Mouse (Mus musculus): Measurements from ENCODE around the gene Ttc12. TPM values are rescaled to one million over a fixed set of nuclear protein-coding genes. Genes with fewer than 3 reads are reported as not detected.

Gene Ttc12
- 2.3 and 2.7 TPM in 2 replicates for polyA plus RNA-seq (2012; rRNA removed)

DNA sequence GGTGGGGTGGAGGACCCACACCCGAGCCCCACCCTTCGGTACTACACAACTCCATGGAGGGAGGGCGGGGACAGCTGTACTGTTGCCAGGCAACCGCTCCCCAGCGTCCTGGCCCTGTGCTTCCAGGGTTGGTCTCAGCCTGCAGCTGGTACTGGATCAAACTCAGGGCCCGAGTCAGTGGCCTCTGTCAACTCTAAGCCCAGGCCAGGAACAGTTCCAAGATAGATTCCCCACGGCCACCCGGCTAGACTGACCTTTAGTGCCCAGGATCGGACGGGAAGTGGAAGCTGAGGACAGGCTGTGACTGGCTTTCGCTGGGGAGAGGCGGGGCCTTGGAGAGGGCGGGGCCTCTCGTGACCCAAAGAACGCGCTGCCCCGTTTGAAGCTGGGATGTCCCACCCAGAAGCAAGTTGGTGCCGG, at the start of gene Ttc12:
TSS of gene Ttc12 (minus strand) at position 334 of the 420 bp plus-strand sequence.
- DNase-seq (ENCODE audit: low read depth), result no peak

DNA sequence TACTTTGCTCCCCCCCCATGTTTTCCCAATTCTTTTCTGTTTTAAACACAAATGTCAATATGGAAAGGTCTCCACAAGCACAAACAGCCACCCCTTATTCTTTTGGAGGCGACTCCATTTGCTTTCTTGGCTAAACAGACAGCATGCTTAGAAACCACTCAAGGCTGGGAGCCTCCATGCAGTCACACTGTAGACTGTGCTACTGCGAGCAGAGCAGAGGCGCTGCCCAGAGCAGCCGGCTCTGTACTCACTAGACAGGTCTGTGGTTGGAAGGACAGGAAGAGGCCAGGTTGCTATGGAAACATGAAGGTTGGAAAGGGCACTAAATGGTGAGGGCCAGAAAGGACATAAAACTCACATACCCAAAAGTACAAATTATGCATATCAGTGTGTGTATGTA, 48.9 kb upstream of the Ttc12 start:
- no peak for DNase-seq (ENCODE audit: low read depth)

DNA sequence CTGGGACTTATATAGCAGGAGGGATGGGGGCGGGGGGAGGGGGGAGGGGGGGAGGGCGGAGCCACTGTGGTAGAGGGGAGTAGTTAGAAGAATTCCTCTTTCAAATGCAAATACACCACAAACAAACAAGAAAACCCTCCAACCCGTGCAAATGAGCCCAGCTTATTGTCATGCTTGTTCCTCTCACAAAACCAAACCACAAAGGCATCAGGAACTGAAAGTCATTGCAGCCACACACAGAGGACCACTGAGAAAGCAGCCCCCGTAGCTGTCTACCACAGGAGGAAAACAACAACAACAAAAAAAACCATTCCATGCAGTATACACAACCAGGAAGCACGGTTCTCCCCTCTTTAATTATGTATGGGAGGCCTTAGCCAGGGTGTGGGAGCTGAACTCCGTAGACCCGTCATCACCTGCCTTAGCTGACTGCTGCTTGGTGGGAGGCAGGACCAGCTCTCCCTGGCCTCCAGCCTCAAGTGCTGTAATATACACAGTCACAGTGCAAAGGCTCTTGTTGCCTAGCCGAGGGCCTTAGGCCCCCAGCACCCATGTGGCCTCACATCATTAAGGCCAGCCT, 48.0 kb upstream of the Ttc12 start:
- no peak for DNase-seq (ENCODE audit: low read depth)

DNA sequence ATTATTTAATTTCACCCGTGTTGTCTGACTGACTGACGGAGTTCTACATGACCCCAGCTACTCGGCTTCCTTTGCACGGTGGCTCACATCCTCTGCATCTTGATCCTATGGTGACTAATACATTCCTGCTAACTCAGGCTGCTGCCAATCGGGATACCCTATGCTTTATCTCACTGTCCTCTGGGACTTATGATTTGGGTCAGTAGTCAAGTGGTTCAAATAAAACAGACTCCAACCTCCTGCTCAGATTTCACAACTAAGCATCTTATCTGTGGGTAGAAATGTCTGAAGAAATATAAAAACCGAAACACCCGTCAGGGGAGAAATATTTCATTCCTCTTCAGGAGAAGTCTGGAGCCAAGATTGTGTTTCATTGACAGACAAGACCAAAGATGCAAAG, 47.4 kb upstream of the Ttc12 start:
- no peak for DNase-seq (ENCODE audit: low read depth)

DNA sequence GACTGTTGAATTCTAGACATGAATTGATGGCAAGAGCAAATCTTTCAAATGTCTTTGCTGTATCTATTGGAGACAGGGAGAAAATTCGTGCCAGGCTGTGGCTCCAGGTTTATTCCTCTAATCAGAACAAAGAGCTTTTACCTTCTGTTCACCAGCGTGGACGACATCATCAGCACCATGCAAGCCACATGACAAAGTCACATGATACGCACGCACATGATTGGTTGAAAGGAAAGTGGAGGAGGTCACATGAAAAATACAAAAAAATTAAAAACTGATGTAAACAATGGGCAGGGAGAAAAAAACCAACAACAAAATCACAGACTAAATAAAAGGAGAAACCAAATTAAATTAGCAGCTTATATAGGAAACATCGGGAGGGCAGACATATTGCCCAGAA, 45.8 kb upstream of the Ttc12 start:
- DNase-seq (ENCODE audit: low read depth), result no peak

DNA sequence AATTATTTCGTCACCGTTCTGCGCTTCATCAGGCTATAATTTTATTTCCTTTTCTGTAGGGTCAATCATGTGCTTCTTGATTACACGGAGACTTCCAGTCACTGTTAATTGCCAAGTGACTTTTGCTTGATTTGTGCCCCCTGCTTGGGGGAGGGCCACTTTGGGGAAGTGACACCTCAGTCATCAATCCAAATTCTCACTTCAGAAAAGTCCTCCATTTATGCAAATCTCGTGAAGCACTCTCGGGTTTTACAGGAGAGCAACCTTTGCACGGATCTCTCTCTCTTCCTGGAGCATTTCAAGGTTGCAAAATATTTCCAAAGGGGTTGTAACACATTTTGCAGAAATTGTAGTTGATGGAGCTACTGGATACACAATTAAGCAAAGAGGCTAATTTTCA, 45.2 kb upstream of the Ttc12 start:
- no peak for DNase-seq (ENCODE audit: low read depth)

DNA sequence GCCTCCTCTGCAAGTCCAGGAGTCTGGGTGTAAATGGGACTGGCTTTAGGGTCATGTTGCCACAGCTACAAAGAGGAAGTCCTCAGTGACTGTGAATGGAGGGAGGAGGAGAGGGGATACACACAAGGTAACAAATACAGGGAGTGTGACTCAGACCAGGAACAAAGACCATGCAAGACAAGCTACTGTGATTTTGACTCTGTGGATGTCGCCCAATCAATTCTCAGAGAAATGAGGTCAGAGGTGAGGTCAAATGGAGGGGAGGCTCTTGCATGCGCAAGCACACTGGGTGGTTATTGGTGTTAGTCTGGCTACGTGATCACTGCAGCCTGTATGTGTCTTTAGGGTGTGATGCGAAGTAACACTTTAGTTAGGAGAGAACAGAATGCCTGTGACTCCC, 44.7 kb upstream of the Ttc12 start:
- no peak for DNase-seq (ENCODE audit: low read depth)

DNA sequence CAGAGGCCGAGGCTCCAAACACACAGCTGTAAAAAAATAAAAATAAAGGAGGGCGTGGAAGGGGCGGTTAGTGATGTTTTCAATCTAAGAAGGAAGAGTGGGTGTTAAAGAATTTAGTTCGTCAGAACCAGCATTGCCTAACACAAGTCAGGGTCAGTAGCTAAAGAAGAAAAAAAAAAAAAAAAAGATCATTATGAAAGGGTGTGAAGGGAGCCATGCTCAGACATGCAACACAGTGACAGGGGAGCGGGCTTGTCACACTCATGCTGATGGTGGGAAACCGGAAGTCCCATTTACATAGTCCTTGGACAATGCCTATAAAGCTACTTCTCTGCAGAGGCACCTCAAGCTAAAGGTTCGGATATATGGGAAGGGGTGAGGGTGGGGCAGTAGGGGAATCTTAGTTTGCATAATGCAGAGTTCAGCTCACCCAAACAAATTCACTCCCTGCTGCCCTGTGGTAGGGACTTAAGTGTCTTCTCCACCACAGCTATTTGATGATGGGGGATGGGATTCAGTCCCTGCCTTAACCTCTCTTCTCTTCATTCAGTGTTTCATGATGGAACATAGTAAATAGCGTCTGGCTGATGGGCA, 43.4 kb upstream of the Ttc12 start:
- DNase-seq (ENCODE audit: low read depth), result no peak

DNA sequence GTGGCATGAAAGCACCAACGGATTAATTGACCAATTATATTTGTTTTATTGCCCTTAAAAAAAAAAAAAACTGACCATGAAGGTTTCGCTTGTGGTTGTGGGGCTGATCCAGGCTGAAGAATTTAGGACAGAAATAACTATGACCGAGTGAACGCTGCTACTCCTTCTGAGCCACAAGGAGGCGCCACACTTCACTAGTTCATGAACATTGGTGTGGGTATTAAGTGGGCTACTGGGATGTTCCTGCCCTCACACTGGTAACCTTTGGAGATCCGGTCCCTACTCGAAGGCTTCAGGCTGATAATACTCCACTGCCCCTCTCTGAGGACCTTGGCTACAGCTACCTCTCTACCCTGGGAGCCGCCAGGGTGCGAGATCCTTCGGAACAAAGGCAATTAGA, 42.9 kb upstream of the Ttc12 start:
- no peak for DNase-seq (ENCODE audit: low read depth)

DNA sequence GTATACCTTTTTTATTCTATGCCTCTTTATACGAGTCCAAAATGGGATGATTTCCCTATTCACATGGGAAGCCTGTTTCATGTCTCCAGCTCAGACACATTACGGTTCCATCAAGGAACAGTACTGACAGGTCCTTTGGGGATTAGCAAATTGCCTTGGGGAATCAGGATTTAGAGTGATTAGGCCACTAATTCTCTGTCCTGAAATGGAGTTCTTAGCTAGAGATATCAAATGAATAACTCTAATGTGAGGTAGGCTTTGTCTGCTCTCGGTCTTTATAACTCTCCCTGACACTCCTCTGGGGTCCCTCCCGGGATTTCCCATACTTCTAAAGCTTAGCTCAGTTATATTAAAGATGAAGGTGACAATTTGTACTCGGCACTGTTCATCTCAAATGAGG, 42.0 kb upstream of the Ttc12 start:
- DNase-seq (ENCODE audit: low read depth), result no peak

DNA sequence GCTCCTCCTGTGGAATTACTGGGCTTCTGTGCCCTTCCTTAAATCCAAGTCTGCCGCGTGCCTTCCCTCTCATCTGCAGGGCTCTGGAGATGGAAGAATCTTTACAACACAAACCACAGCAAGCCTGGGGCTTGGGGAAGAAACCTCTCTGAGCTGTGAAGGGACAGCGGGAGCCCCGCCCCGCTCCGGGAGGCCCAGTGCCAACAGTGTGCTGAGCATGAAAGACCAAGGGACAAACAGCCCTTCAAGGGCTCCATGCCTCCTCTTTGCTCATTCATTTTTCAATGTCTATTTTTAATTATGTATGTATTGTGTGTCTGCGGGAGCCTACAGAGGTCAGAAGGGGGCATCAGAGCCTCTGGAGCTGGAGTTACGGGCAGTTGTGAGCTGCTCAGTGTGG, 41.3 kb upstream of the Ttc12 start:
- DNase-seq (ENCODE audit: low read depth), result no peak

DNA sequence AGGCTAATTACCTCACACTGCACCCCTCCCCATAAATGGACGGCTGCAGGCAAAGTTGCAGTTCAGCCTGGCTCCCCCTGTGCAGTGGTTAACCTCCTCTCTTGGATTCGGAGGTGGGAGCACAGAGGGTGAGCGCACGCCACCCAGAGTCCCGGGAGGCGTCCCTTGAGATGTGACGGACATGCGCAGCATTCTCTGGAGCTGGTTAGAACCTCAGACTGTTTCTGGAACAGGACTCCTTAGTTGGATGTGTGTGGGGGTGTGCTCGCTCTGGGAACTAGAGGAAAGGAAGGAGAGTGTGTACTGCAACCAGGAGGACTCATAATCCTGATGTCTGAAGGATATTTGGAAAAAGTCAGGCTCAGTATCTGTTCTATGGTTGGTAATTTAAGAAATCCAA, 38.7 kb upstream of the Ttc12 start:
- DNase-seq (ENCODE audit: low read depth), result no peak

DNA sequence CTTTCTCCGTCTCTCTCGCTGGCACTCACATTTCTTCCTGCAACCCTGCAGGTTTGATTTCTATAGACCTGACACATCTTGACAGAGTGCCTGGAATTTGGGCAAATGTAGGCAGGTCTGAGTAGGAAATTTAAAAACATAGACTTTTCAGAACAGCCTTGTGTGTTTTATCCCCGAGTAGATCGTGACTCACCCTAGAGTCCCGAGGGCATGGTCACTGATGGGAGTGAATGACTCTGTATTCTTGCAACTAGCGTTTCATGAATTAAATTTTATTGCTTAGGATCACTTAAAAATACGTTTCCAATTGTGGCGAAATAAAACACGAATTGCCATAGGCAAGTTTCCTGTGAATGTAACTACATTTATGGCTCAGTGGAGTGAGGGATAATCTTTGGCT, 37.9 kb upstream of the Ttc12 start:
- peak; percentile 41 for DNase-seq (ENCODE audit: low read depth)

DNA sequence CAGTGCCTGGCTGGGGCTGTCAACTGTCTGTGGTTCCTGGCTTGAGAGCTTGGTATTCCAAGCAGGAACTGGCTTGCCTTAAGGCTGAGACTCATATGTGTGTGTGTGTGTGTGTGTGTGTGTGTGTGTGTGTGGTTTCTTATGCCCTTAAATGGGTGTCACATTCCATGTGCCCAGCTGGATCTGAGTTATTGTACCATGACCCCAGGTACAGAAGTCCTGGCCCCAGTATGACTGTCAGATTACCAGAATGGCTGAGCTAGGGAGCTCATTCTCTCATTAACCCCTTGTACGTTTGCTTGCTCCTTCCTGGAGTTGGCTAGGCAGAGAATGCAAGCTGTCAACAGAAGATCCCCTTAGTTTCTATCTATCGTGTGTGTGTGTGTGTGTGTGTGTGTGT, 28.3 kb upstream of the Ttc12 start:
- DNase-seq (ENCODE audit: low read depth), result no peak

DNA sequence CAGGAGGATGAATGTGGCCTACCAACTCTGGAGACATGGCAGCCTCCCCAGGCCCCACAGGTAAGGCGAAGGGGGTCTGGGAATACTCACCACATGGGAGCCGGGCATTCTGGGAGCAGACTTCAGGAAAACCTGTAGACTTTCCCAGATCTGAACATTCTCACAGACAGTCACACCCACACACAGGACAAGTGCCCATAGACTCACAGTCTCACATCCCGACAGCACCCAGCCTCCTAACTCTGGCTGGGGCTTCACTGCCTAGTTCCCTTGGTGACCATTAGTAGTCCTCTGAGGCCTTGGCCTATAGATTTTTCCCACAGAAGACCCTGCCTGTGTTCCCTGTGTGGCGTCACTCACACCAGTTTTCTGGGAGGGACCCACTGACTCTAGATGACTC, 24.6 kb upstream of the Ttc12 start:
- no peak for DNase-seq (ENCODE audit: low read depth)

DNA sequence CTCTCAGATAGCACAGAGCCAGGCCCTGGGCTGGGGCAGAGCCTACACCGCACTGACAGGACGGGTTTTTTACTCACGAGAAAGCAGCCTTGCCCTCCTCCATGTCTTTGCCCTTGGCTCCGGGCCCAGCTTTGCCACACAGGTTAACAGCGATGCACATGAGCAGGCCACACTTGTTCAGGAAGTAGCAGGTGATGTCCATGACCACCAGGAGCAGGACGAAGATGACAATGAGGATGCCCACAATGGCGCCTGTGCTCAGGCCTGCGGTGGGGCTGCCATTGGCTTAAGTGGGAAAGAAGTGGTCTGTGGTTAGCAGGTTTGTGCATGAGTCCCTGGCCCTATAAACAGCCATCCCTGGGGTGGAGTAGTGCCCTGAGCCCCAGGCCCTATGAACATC, 23.6 kb upstream of the Ttc12 start:
- no peak for DNase-seq (ENCODE audit: low read depth)

DNA sequence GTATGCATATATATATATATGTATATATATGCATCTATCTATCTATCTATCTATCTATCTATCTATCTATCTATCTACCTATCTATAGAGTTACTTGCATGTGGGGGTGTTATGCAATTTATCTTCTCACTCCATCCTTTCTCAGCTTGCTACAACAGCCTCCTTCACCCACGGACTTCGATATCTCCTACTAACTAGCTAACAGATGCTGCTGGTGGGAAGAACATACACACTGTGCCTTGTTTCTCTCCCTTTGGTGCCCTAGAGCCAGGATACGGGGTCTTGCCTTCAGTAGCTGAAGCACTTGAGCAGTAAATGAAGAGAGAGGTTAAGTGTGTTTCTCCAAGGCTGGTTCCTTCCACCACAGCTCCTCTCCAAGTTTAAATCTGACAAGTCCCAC, 23.1 kb upstream of the Ttc12 start:
- no peak for DNase-seq (ENCODE audit: low read depth)

DNA sequence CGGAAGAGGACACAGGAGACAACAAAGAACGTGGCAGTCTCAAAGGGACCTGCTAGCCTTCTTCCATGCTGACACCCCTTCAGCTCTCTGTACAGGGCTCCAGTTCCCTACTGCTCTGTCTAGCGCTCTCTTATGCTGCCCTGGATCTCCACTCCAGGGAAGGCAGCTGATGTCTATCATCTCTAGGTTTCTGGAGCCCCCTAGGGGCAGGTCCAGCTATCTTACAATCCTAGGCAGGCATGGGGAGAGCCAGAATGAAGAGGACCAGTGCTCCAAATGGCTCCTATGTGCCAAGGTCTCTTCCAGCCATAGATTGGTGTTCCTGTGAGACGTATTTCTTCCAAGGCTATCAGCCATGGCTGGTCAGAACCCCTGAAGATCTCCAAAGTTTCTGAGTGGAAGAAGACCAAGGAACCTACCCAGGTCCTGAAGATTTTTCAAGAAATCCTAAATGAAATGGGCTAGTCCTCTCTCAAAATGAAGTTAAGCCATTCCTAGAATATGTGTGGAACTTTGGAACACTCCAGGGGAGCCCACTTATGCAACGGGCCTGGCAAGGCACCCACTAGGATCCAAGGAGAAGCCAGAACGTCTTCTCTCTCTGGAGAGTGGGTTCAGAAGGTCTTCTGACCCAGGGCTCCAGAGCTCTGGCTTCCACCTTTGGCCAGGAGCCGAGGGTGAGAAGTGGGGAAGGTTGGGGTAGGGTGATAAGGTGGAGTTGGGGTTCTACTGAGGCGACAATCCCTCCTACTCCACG, 22.0 kb upstream of the Ttc12 start:
- DNase-seq (ENCODE audit: low read depth), result no peak

DNA sequence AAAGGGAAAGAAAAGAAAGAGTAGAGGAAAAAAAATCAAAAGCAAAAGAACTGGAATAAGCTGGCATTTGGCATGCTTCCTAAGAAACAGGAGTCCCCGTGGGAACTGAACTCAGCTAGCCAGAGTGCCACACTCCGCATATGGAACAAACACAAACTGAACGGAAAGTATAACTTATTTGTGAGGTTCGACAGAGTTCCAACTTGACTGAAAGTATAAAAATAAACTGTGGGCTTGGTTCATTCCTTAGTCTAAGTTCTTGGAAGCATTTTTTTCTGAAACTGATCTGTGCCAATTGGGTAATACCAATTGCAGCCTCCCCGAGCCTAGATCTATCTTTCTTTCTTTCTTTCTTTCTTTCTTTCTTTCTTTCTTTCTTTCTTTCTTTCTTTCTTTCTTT, 18.6 kb upstream of the Ttc12 start:
- DNase-seq (ENCODE audit: low read depth), result no peak

DNA sequence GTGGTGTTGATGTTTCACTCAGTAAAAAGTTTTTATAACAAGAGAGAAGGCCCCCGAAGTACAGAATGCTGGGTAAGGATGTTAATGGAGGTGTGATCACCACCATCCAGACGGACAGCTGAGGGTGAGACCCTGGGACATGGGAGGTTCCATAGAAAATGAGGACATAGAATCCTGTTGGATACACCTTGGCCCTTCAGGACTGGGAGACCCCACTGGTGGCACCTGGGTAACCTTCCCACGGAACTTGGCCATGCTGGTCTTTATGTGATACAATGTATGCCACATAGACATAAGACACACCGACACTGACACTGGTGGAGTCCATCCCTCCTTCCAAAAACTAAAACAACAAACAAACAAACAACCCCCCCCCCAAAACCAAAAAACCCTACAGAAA, 16.2 kb upstream of the Ttc12 start:
- DNase-seq (ENCODE audit: low read depth), result no peak

DNA sequence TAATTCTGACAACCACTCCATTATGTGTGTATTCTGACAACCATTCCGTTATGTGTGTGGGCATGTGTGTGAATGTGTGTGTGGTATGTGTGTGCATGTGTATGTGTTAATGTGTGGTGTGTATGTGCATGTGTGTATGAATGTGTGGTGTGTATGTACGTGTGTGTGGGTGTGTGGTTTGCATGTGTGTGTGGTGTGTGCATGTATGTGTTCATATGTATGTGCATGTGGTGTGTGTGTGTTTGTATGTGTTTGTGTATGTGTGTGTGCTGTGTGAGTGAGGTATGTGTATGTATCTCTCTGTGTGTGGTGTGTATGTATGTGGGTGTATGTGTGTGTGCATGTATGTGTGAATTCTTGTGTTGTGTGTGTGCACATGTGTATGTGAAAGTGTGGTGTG, 13.9 kb upstream of the Ttc12 start:
- DNase-seq (ENCODE audit: low read depth), result no peak

DNA sequence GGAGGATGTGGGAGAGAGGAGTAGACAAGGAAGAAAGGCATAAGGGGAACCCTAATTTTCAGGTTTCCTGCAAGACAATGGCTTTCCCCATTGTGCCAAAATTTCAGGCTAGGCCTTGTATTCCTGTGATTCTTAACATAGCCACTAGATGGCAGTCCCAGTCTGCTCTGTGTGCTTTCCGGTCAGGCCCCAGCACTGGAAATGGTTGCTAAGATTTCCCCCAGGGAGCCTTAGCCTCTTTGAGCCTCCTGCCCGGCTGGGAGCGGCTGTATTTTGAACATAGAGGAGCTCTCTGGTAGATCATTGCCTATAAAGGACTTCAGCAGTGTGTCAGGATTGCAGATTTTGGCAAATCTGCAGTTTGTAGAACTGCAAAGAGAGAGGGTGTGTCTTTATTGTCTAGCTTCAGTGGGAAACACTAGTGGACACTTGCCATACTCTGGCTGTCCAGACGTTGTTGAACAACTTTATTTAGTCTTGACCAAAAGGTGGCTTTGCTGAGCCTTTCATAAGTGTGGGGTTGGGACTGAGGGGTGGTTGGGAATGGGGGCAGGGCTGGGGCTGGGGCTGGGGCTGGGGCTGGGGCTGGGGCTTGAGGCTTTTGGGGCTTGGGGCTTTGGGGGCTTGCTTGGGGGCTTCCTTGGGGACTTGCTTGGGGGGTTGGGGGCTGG, 8.1 kb upstream of the Ttc12 start:
- no peak for DNase-seq (ENCODE audit: low read depth)

DNA sequence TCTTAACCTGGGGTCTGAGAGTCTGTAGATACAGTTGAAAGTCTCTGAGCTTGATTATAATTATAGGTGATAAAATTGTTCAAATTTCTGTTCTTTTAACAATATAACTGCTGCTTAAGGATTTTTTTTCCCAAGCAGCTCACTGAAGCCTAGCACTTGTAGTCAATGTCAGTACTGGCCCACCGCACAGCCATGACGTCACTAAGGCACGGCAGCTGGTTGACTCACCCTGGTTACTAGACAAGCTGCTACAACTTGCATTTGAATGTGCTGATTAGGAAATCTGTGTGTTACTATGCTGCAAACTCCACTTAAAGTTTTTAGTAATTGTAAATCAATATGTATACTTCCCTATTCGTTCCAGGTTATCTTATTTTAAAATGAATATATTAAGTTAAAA, 4.6 kb upstream of the Ttc12 start:
- no peak for DNase-seq (ENCODE audit: low read depth)
